Mouse (Mus musculus) layer of hippocampus, adult 2 months (tissue): Measurements from ENCODE around the gene Gm21060. TPM values are rescaled to one million over a fixed set of nuclear protein-coding genes. Genes with fewer than 3 reads are reported as not detected.
"Not testable (repeated sequence)": the region's sequence is repeated elsewhere in the genome, so short reads cannot be mapped to it uniquely, and the experiment has no call there.

ENCODE experiments used
- DNase-seq, 2 experiments: peaks; one replicate each; pipeline ENCODE4 v3.0.0; 2022; ENCODE audit warnings: low spot score in 2 of 2
- H3K27ac ChIP-seq: fragments of 200-600 bp; 2 replicates; pipeline ENCODE4 v1.8.1; 2022
- H3K4me3 ChIP-seq: fragments of 200-600 bp; 2 replicates; pipeline ENCODE4 v1.8.1; 2022; ENCODE audit warnings: mild to moderate bottlenecking
- CTCF ChIP-seq: fragments of 200-600 bp; conservative IDR thresholded peaks from 2 replicates; pipeline ENCODE4 v1.8.1; 2022; ENCODE audit warnings: antibody characterized with exemption, mild to moderate bottlenecking, moderate library complexity
- total RNA-seq, 2 experiments: library from RNA; stranded (reverse); gene quantifications; 2 replicates each; pipeline ENCODE4 v1.2.3; 2021

Gm21060 gene
- total RNA-seq, 2 experiments from 2014 or later: not detected

GRCm38 (mm10) chr19:61264227-61264626 is 32.6 kb downstream of the Gm21060 start:
- DNase-seq: no peak
- no peak overlapping the region for H3K27ac ChIP-seq
- no peak overlapping the region for H3K4me3 ChIP-seq
- no peak for TF ChIP-seq CTCF

GRCm38 (mm10) chr19:61261241-61261640 is 35.6 kb downstream of the Gm21060 start:
- TF ChIP-seq CTCF: no peak
- Histone ChIP-seq H3K27ac (no peak overlapping the region), H3K4me3 (no peak overlapping the region)
- DNase-seq: no peak

- no peak for TF ChIP-seq CTCF
- Histone ChIP-seq H3K4me3 (no peak overlapping the region), H3K27ac (no peak overlapping the region)
- no peak for DNase-seq
These were observed 39.1 kb downstream of the Gm21060 start for GRCm38 (mm10) chr19:61257733-61258132.

- Histone ChIP-seq H3K27ac (no peak overlapping the region), H3K4me3 (no peak overlapping the region)
- TF ChIP-seq CTCF: no peak
- no peak for DNase-seq
These were observed 40.5 kb downstream of the Gm21060 start for GRCm38 (mm10) chr19:61256166-61256887.

GRCm38 (mm10) chr19:61247334-61247733 is 49.5 kb downstream of the Gm21060 start:
- H3K4me3 ChIP-seq, DNase-seq, H3K27ac ChIP-seq: not testable (repeated sequence)

Other genes starting within 250 kb of the Gm21060 start
- 10 to 100 TPM; 42.2 to 51.8 TPM for gene Zfp950, start 156.2 kb downstream of the Gm21060 start, total RNA-seq
- under 1 TPM in 1 of 2 experiments, not detected in 1; 0.38 TPM for gene Gm7102, start 120.8 kb downstream of the Gm21060 start, total RNA-seq
- not detected for gene Gm6020, start 113.2 kb downstream of the Gm21060 start, total RNA-seq
- gene Csf2ra, start 68.6 kb downstream of the Gm21060 start, total RNA-seq: 10 to 100 TPM; 36.4 to 42.3 TPM